Mouse (Mus musculus) lung, embryonic 16.5 days (tissue): ENCODE results near the gene Cdk14. TPM values are rescaled to one million over a fixed set of nuclear protein-coding genes. Genes with fewer than 3 reads are reported as not detected.

Source experiments
- ATAC-seq: fragments of 200-750 bp; cut with Nextera tagmentation; 2 replicates; pipeline ENCODE4 v1.8.0; 2017; ENCODE audit warnings: low read depth, mild to moderate bottlenecking, moderate library complexity
- H3K27ac ChIP-seq: fragments of 300-500 bp; sonication (generic); 2 replicates; pipeline ENCODE4 v1.5.1; 2014; ENCODE audit warnings: mild to moderate bottlenecking, control low read depth, low read length
- H3K27me3 ChIP-seq: fragments of 300-500 bp; sonication (generic); 2 replicates; pipeline ENCODE4 v1.6.1; 2014; ENCODE audit warnings: low read depth, low read length, mixed read lengths; ENCODE audit not compliant: control insufficient read depth, insufficient read depth
- H3K36me3 ChIP-seq: fragments of 300-500 bp; sonication (generic); 2 replicates; pipeline ENCODE4 v1.6.1; 2014; ENCODE audit warnings: low read length; ENCODE audit not compliant: control insufficient read depth, insufficient read depth
- H3K4me1 ChIP-seq: fragments of 300-500 bp; sonication (generic); replicated peaks from 2 replicates; pipeline ENCODE4 v1.6.1; 2014; ENCODE audit warnings: low read length, mixed read lengths; ENCODE audit not compliant: control insufficient read depth, insufficient read depth
- H3K4me2 ChIP-seq: fragments of 300-500 bp; sonication (generic); 2 replicates; pipeline ENCODE4 v1.6.1; 2014; ENCODE audit warnings: low read depth, low read length, control low read depth
- H3K4me3 ChIP-seq: fragments of 300-500 bp; sonication (generic); 2 replicates; pipeline ENCODE4 v1.5.1; 2014; ENCODE audit warnings: mild to moderate bottlenecking, low read length, control low read depth
- H3K9ac ChIP-seq: fragments of 300-500 bp; sonication (generic); 2 replicates; pipeline ENCODE4 v1.6.1; 2014; ENCODE audit warnings: low read length, control low read depth
- H3K9me3 ChIP-seq: fragments of 300-500 bp; sonication (generic); 2 replicates; pipeline ENCODE4 v1.6.1; 2016; ENCODE audit warnings: low read length; ENCODE audit not compliant: control insufficient read depth
- WGBS: fragments of 180-500 bp; shearing (Covaris S2); extraction: QIAGEN DNeasy Blood & Tissue Kit; methylation state at CpG from one replicate; pipeline ENCODE4 v1.1.7; 2014; 5-methylcytosine and 5-hydroxymethylcytosine counted together
- polyA plus RNA-seq: library from polyadenylated mRNA; unstranded; fragments of >200 nt; fragmentation: Nextera tagmentation; extraction: Ambion mirVana; gene quantifications from 2 replicates; pipeline ENCODE4 v1.2.1, GENCODE M21; 2015

Gene Cdk14
- 28.6 and 29.1 TPM in 2 replicates for polyA plus RNA-seq

DNA sequence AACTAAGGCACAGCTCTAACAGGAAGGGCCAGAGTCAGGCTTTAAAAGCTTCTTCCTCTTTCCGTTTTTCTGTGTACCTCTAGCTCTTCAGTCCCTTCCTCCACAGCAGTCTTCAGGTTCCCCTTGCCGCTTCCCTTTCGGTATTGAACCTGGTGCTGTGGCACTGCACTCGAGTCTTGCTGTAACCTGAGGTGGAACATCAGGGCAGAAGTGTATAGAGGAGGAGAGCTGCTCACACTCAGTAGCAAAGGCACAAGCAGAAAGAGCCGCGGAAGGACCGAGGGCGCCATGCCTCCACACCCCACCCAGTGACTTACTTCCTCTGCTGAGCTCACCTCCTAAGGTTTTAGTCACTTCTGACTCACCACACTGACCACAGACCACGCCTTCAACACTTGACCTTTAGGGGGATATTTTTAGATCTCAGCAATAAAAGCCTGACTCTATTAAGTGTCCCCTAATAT is at the start of gene Cdk14:
Gene Cdk14 (minus strand): TSS at position 321 of the 464 bp plus-strand sequence.
- no peak within 1 kb of the TSS for H3K4me2 ChIP-seq
- no peak within 1 kb of the TSS for H3K9ac ChIP-seq
- no peak for ATAC-seq
- H3K9me3 ChIP-seq, result 0 out of 2 replicates have a peak, but pooled peaks cover 3% of the 10 kb centered on the region
- WGBS, result 80% methylated on average over 9 of the region's 9 CpGs
- H3K27ac ChIP-seq, result no peak within 1 kb of the TSS
- no peaks in the 10 kb centered on the region for H3K27me3 ChIP-seq
- H3K36me3 ChIP-seq, result no peaks in the 10 kb centered on the region
- H3K4me3 ChIP-seq, result no peak within 1 kb of the TSS
- H3K4me1 ChIP-seq, result no peaks in the 10 kb centered on the region; the same call in 1 of the 2 replicates

DNA sequence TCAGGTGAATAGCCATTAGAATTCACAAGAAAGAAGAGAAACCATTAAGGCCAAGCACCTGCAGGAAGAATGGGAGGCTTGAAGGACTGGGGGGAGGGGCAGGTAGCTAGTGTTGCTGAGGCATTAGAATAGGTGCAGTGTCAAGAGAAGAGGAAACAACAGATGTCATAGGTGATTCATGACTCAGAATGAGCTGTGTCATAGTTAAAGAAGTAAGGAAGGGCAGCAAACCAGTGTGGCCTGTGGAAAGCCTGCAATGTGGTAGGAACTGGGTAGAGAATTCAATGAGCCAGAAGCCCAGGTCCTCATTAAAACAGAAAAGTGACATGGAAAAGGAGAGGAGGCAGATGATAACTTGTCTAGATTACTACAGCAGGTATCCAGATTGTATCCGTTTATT is 45.1 kb upstream of the Cdk14 start:
- ATAC-seq, result no peak
- Histone ChIP-seq H3K27ac (no peak overlapping the region), H3K4me1 (no peaks in the 10 kb centered on the region), H3K4me3 (no peak overlapping the region), H3K9me3 (no peaks in the 10 kb centered on the region), H3K9ac (no peak overlapping the region), H3K36me3 (no peaks in the 10 kb centered on the region), H3K27me3 (no peaks in the 10 kb centered on the region), H3K4me2 (no peak overlapping the region)
- WGBS, result 86% methylated on average over 1 of the region's 1 CpGs

DNA sequence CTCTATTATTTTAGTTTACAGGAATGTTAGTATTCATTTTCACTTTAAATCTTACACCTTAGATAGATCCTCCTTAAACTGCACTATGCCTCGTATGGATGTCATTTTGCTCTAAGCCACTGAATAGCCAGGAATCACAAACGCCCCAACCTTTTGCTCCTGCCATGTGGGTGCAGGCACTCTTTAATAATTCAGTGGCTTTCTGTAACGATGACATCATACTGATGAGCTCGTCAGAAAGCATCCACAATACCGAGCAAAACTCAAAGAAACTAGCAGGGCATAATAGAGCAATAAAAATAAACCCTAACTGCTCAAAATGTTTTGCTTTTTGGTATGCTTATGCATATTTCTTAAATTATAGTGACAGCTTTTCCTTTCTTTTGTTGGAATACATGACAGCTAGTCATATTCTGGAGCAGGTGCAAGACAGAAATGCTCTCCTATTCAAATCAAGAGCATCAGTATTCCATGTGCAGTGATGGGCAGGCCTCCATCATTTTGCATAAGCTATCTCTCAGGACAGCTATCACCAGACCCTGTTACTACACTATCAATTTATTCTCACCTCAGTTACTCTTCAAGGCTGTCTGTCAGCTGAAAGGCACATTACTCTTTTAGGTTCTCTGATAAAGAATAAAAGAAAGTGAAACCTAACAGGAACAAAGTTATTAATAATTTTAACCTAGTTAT is 11.8 kb upstream of the Cdk14 start:
- H3K9ac ChIP-seq, result no peak overlapping the region
- H3K4me1 ChIP-seq, result no peaks in the 10 kb centered on the region
- no peaks in the 10 kb centered on the region for H3K27me3 ChIP-seq
- no peak for ATAC-seq
- no peak overlapping the region for H3K4me2 ChIP-seq
- no peak overlapping the region for H3K27ac ChIP-seq
- H3K9me3 ChIP-seq, result no peaks in the 10 kb centered on the region
- no peak overlapping the region for H3K4me3 ChIP-seq
- no peaks in the 10 kb centered on the region for H3K36me3 ChIP-seq
- WGBS, result 58% methylated on average over 5 of the region's 5 CpGs

DNA sequence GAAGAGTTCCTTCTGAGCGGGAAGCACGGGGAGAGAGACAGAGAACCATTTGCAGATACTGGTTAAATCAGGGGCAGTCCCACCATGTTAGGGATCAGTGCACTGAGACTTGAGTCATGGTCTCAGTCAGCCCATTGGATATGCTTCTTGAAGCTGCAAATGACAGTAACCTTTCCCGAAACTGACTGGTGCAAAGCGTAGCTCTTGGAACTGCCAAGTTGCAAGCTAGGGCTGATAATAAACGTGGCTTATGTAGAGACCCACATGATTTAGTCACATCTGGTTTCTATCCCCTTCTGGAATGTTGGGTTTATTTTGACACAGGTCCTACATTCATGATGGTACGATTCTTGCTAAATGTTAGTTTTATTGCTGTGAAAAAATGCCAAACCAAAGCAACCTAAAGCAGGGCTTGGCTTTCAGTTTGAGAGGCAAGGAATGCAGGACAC is 3.6 kb upstream of the Cdk14 start:
- Histone ChIP-seq H3K9ac (no peak overlapping the region), H3K27me3 (no peaks in the 10 kb centered on the region), H3K9me3 (0 out of 2 replicates have a peak, but pooled peaks cover 3% of the 10 kb centered on the region), H3K4me3 (no peak overlapping the region), H3K4me2 (no peak overlapping the region), H3K4me1 (no peaks in the 10 kb centered on the region; the same call in 1 of the 2 replicates), H3K27ac (no peak overlapping the region), H3K36me3 (no peaks in the 10 kb centered on the region)
- no peak for ATAC-seq
- WGBS, result 45% methylated on average over 6 of the region's 6 CpGs

DNA sequence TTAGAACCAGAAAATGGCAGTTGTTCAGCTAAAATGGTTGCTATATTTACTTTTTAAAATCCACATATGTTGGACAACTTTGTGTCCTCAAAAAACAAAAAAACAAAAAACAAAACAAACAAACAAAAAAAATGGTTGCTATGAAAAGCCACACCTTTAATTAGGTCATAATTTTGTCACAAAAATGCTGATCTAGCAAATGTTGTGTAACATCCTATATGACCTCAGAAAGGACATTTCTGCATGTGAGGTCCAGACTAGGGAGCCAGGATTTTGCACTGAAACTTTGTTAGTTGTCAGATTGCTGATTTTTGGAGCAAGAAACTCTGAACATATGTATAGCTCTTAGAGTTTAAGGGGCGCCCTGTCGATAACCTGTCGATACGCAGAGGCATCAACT is 3.0 kb upstream of the Cdk14 start:
- ATAC-seq, result no peak
- Histone ChIP-seq H3K27ac (no peak overlapping the region), H3K4me1 (no peaks in the 10 kb centered on the region; the same call in 1 of the 2 replicates), H3K9ac (no peak overlapping the region), H3K36me3 (no peaks in the 10 kb centered on the region), H3K27me3 (no peaks in the 10 kb centered on the region), H3K9me3 (0 out of 2 replicates have a peak, but pooled peaks cover 3% of the 10 kb centered on the region), H3K4me3 (no peak overlapping the region), H3K4me2 (no peak overlapping the region)
- 83% methylated on average over 4 of the region's 4 CpGs for WGBS

DNA sequence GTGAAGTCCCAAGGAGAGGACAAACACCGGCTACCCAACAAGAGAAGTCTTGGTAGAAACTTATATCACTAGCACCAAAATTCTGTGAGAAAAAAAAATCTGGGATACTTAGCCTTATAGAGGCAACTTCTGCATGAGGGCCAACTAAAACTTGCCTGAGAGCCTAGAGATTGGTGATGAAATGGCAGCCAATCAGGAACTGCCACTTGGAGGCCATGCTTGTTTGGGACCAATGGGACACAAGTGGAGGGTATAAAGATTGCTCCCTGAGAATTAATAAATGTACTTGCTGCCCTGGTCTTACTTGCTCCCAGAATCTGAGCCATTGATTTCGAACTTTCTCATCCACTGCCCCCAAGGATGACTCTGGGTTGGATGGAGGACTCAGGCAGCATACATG is 1.3 kb upstream of the Cdk14 start:
- no peak overlapping the region for H3K4me2 ChIP-seq
- H3K4me1 ChIP-seq, result no peaks in the 10 kb centered on the region; the same call in 1 of the 2 replicates
- no peaks in the 10 kb centered on the region for H3K27me3 ChIP-seq
- no peak overlapping the region for H3K4me3 ChIP-seq
- no peaks in the 10 kb centered on the region for H3K36me3 ChIP-seq
- WGBS, result 95% methylated on average over 2 of the region's 2 CpGs
- 0 out of 2 replicates have a peak, but pooled peaks cover 3% of the 10 kb centered on the region for H3K9me3 ChIP-seq
- ATAC-seq, result no peak
- H3K9ac ChIP-seq, result no peak overlapping the region
- H3K27ac ChIP-seq, result no peak overlapping the region

DNA sequence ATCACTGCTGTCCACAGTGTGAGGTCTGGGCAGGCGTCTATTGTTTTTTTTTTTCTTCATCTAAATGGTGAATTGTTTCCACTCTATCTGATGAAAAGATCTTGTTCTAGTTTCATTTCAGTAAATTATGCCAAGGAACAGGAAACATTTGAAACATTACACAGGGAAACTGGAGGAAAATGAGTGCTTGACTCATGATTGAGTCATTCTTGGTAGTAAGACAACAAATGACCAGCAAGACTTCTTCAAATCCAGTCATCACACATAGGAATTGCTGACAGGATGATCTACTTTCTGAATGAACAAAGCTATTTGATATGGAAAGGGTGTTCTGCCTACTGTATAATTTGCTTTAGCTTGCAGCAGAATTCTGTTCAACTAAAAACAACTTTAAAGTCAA is 859 bp downstream of the Cdk14 start:
- WGBS, result 57% methylated on average over 1 of the region's 1 CpGs
- Histone ChIP-seq H3K27me3 (no peaks in the 10 kb centered on the region), H3K9ac (no peak overlapping the region), H3K4me1 (no peaks in the 10 kb centered on the region; the same call in 1 of the 2 replicates), H3K4me3 (no peak overlapping the region), H3K36me3 (no peaks in the 10 kb centered on the region), H3K9me3 (0 out of 2 replicates have a peak, but pooled peaks cover 3% of the 10 kb centered on the region), H3K4me2 (no peak overlapping the region), H3K27ac (no peak overlapping the region)
- no peak for ATAC-seq

DNA sequence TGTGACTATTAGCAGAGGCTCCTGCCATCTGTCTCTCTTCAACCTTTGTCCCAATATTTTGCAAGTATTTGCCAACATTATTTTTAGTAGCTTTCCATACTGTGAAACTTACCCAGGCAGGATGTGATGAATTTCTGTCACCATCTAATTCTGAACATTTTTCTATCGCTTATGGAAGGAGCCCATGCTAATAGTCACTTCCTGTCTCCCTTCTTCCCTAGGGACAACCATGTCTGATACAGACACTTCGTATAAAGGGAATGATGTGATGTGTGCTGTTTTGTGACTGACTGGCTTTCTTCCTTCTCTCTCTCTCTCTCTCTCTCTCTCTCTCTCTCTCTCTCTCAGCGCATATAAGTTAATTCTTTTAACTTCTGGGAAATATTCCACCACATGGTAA is 5.3 kb downstream of the Cdk14 start:
- H3K9me3 ChIP-seq, result no peaks in the 10 kb centered on the region
- no peak overlapping the region for H3K9ac ChIP-seq
- H3K27me3 ChIP-seq, result no peaks in the 10 kb centered on the region
- peak overlapping the region; percentile 36; the same call in 1 of the 2 replicates for H3K27ac ChIP-seq
- H3K4me2 ChIP-seq, result no peak overlapping the region
- no peaks in the 10 kb centered on the region for H3K36me3 ChIP-seq
- no peaks in the 10 kb centered on the region; the same call in 1 of the 2 replicates for H3K4me1 ChIP-seq
- no peak overlapping the region for H3K4me3 ChIP-seq
- peak; percentile 78 for ATAC-seq
- WGBS, result 50% methylated on average over 3 of the region's 3 CpGs

DNA sequence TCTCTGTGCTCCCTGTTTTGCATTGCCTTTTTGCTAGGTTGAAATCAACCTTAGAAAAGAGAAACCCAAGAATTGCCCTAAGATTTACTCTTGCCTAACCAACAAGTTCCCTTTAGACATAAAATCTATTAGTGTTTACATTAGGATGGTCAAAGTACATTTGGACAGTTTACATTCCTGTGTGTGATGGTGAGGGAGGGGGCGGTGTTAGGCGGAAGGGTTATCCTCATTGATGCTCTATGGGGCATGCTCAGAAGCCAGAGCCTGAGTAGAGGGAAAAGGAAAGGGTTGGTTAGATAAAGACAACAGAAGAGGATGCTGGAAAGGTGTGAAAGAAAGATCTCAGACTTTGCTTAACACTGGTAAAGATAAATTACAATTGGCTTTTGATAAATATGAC is 8.2 kb downstream of the Cdk14 start:
- Histone ChIP-seq H3K9ac (no peak overlapping the region), H3K27me3 (no peaks in the 10 kb centered on the region), H3K36me3 (no peaks in the 10 kb centered on the region), H3K4me2 (no peak overlapping the region), H3K27ac (no peak overlapping the region), H3K4me3 (no peak overlapping the region), H3K4me1 (no peaks in the 10 kb centered on the region; the same call in 1 of the 2 replicates), H3K9me3 (no peaks in the 10 kb centered on the region)
- WGBS, result 58% methylated on average over 2 of the region's 2 CpGs
- ATAC-seq, result 0 out of 2 replicates have a peak, but pooled peaks have one; percentile 31
